Comparison of ENCODE assay signal across 8 mouse cellular contexts in genomic region chr16:97272035-97272631, GRCm38 (mm10).
DNase-seq lines count a peak whose midpoint lies in the region; ATAC-seq and TF ChIP-seq lines count a peak whose summit lies in the region.

No protein-coding gene starts in this region.

- peak; percentile 87 for TF ChIP-seq CTCF in bone marrow, adult 2 months (IDR thresholded peaks at IDR 0.05; ENCODE audit: control insufficient read depth, insufficient read depth, low read length)

- H3K9ac ChIP-seq in embryonic facial prominence, embryonic 14.5 days (ENCODE audit: low read depth, low read length) = no peak overlapping the region
- no peak overlapping the region for H3K9ac ChIP-seq in heart, embryonic 12.5 days
- 0 out of 2 replicates have a peak overlapping the region, but pooled peaks have one; percentile 31 for H3K9ac ChIP-seq in kidney, embryonic 16.5 days (replicated peaks; ENCODE audit: low read length)

- H3K9me3 ChIP-seq in embryonic facial prominence, embryonic 14.5 days (ENCODE audit: control insufficient read depth, low read length) = no peaks in the 10 kb centered on the region
- H3K9me3 ChIP-seq in heart, embryonic 12.5 days (replicated peaks) = no peaks in the 10 kb centered on the region; the same call in 1 of the 2 replicates
- no peaks in the 10 kb centered on the region for H3K9me3 ChIP-seq in kidney, embryonic 16.5 days (ENCODE audit: low read length)

- peaks cover 2% of the 10 kb centered on the region; the same call in 1 of the 2 replicates for H3K4me1 ChIP-seq in bone marrow, adult 2 months (ENCODE audit: control insufficient read depth, insufficient read depth, low read length)
- no peaks in the 10 kb centered on the region for H3K4me1 ChIP-seq in embryonic facial prominence, embryonic 14.5 days (ENCODE audit: control insufficient read depth, insufficient read depth, low read length)
- H3K4me1 ChIP-seq in heart, embryonic 12.5 days (replicated peaks) = no peaks in the 10 kb centered on the region
- no peaks in the 10 kb centered on the region for H3K4me1 ChIP-seq in kidney, embryonic 16.5 days (ENCODE audit: insufficient read depth, low read length)

- TF ChIP-seq POLR2A in bone marrow, adult 2 months (IDR thresholded peaks at IDR 0.05; ENCODE audit: borderline replicate concordance, control insufficient read depth, low read depth, low read length) = no peak

- no peaks in the 10 kb centered on the region for H3K27me3 ChIP-seq in embryonic facial prominence, embryonic 14.5 days (replicated peaks; ENCODE audit: control insufficient read depth, insufficient read depth, low read length)
- H3K27me3 ChIP-seq in heart, embryonic 12.5 days (replicated peaks) = no peaks in the 10 kb centered on the region
- no peaks in the 10 kb centered on the region for H3K27me3 ChIP-seq in kidney, embryonic 16.5 days (ENCODE audit: insufficient read depth, low read length)

- H3K36me3 ChIP-seq in embryonic facial prominence, embryonic 14.5 days (ENCODE audit: control insufficient read depth, insufficient read depth, low read length) = no peaks in the 10 kb centered on the region
- H3K36me3 ChIP-seq in heart, embryonic 12.5 days = no peaks in the 10 kb centered on the region
- H3K36me3 ChIP-seq in kidney, embryonic 16.5 days (ENCODE audit: insufficient read depth, low read length) = no peaks in the 10 kb centered on the region

- H3K27ac ChIP-seq in bone marrow, adult 2 months (ENCODE audit: control insufficient read depth, insufficient read depth, low read depth, low read length, poor library complexity) = no peak overlapping the region
- H3K27ac ChIP-seq in embryonic facial prominence, embryonic 14.5 days (replicated peaks; ENCODE audit: low read depth, low read length) = no peak overlapping the region
- no peak overlapping the region for H3K27ac ChIP-seq in heart, embryonic 12.5 days (ENCODE audit: poor library complexity, severe bottlenecking)
- no peak overlapping the region for H3K27ac ChIP-seq in kidney, embryonic 16.5 days (ENCODE audit: low read length)

- DNase-seq in A20 (ENCODE audit: low read depth, low spot score) (peak; percentile 68), liver (peak; percentile 69)
- peak; percentile 80 for DNase-seq in embryonic facial prominence, embryonic 14.5 days (ENCODE audit: low spot score)
- DNase-seq in spleen, postnatal 14 days (ENCODE audit: low spot score in 2 of 2) = peak; percentile 10 to 37

- H3K4me2 ChIP-seq in embryonic facial prominence, embryonic 14.5 days (ENCODE audit: low read depth, low read length) = peak overlapping the region; percentile 38
- peak overlapping the region; percentile 57 for H3K4me2 ChIP-seq in heart, embryonic 12.5 days
- peak overlapping the region; percentile 41 for H3K4me2 ChIP-seq in kidney, embryonic 16.5 days (replicated peaks; ENCODE audit: low read depth, low read length)

- WGBS in bone marrow, adult 2 months = 2% methylated on average over 12 of the region's 12 CpGs
- 10% methylated on average over 12 of the region's 12 CpGs for WGBS in embryonic facial prominence, embryonic 14.5 days
- 12% methylated on average over 12 of the region's 12 CpGs for WGBS in heart, embryonic 12.5 days
- 7% methylated on average over 12 of the region's 12 CpGs for WGBS in kidney, embryonic 16.5 days

- H3K4me3 ChIP-seq in bone marrow, adult 2 months (replicated peaks; ENCODE audit: control insufficient read depth, low read depth, low read length) = no peak overlapping the region
- no peak overlapping the region for H3K4me3 ChIP-seq in embryonic facial prominence, embryonic 14.5 days (ENCODE audit: low read depth, low read length)
- no peak overlapping the region for H3K4me3 ChIP-seq in heart, embryonic 12.5 days
- peak overlapping the region; percentile 12; the same call in 1 of the 2 replicates for H3K4me3 ChIP-seq in kidney, embryonic 16.5 days (ENCODE audit: low read length)

- ATAC-seq in embryonic facial prominence, embryonic 14.5 days (ENCODE audit: low read depth) = peak; percentile 91
- ATAC-seq in heart, embryonic 12.5 days (ENCODE audit: insufficient number of reproducible peaks, low FRiP score) = peak; percentile 79
- peak; percentile 97 for ATAC-seq in kidney, embryonic 16.5 days (ENCODE audit: low FRiP score, low TSS enrichment)
- peak; percentile 90 for ATAC-seq in monocyte, adult 5-6 weeks (replicated peaks; ENCODE audit: insufficient number of reproducible peaks, low FRiP score, low TSS enrichment, poor library complexity, severe bottlenecking)

Comparison
In these comparisons a context has a peak if more than half of its experiments do, and no peak if none do; other contexts are left out.
1. DNase-seq: peak in every context shown above with its lines; median percentile 80 in embryonic facial prominence, embryonic 14.5 days; 69 in liver; 68 in A20; 24 in spleen, postnatal 14 days.